ENCODE assay signal across 8 mouse cellular contexts in genomic region chr17:86802351-86802985, GRCm38 (mm10). TPM values are rescaled to one million over a fixed set of nuclear protein-coding genes. Genes with fewer than 3 reads are reported as not detected.
DNase-seq lines count a peak whose midpoint lies in the region; ATAC-seq and TF ChIP-seq lines count a peak whose summit lies in the region.

No protein-coding gene starts in this region.

- H3K9me3 ChIP-seq in hindbrain, embryonic 10.5 days = no peaks in the 10 kb centered on the region
- no peaks in the 10 kb centered on the region for H3K9me3 ChIP-seq in hindbrain, embryonic 11.5 days (ENCODE audit: control insufficient read depth, low read length)
- no peaks in the 10 kb centered on the region for H3K9me3 ChIP-seq in heart, postnatal 0 days (replicated peaks; ENCODE audit: control insufficient read depth, low read length)
- no peaks in the 10 kb centered on the region for H3K9me3 ChIP-seq in lung, embryonic 15.5 days

- H3K4me3 ChIP-seq in hindbrain, embryonic 10.5 days = no peak overlapping the region
- no peak overlapping the region for H3K4me3 ChIP-seq in hindbrain, embryonic 11.5 days (ENCODE audit: low read depth, low read length)
- no peak overlapping the region for H3K4me3 ChIP-seq in heart, postnatal 0 days (ENCODE audit: low read depth, low read length)
- H3K4me3 ChIP-seq in lung, embryonic 15.5 days = no peak overlapping the region

- peak; percentile 35 for TF ChIP-seq EP300 in heart, postnatal 0 days (IDR thresholded peaks at IDR 0.05; ENCODE audit: low read depth)

- peak overlapping the region; percentile 62 for H3K27ac ChIP-seq in hindbrain, embryonic 10.5 days
- H3K27ac ChIP-seq in hindbrain, embryonic 11.5 days (ENCODE audit: low read depth, low read length) = no peak overlapping the region
- H3K27ac ChIP-seq in heart, postnatal 0 days (ENCODE audit: low read depth) = peak overlapping the region; percentile 88
- H3K27ac ChIP-seq in lung, embryonic 15.5 days = peak overlapping the region; percentile 83

- H3K4me1 ChIP-seq in hindbrain, embryonic 10.5 days (replicated peaks) = peaks cover 19% of the 10 kb centered on the region
- no peaks in the 10 kb centered on the region for H3K4me1 ChIP-seq in hindbrain, embryonic 11.5 days (replicated peaks; ENCODE audit: control insufficient read depth, insufficient read depth, low read length)
- H3K4me1 ChIP-seq in heart, postnatal 0 days (ENCODE audit: control insufficient read depth, insufficient read depth) = peaks cover 25% of the 10 kb centered on the region
- peaks cover 42% of the 10 kb centered on the region for H3K4me1 ChIP-seq in lung, embryonic 15.5 days

- H3K9ac ChIP-seq in hindbrain, embryonic 11.5 days (ENCODE audit: low read depth, low read length) = no peak overlapping the region
- H3K9ac ChIP-seq in heart, postnatal 0 days (replicated peaks; ENCODE audit: low read depth, low read length) = no peak overlapping the region
- no peak overlapping the region for H3K9ac ChIP-seq in lung, embryonic 15.5 days

- no peaks in the 10 kb centered on the region for H3K36me3 ChIP-seq in hindbrain, embryonic 10.5 days
- no peaks in the 10 kb centered on the region for H3K36me3 ChIP-seq in hindbrain, embryonic 11.5 days (ENCODE audit: control insufficient read depth, insufficient read depth, low read length)
- H3K36me3 ChIP-seq in heart, postnatal 0 days (replicated peaks; ENCODE audit: control insufficient read depth, insufficient read depth, low read length) = peaks cover 25% of the 10 kb centered on the region
- no peaks in the 10 kb centered on the region for H3K36me3 ChIP-seq in lung, embryonic 15.5 days

- WGBS in hindbrain, embryonic 10.5 days = 71% methylated on average over 9 of the region's 9 CpGs
- 67% methylated on average over 9 of the region's 9 CpGs for whole genome bisulfite sequencing in hindbrain, embryonic 11.5 days
- 32% methylated on average over 9 of the region's 9 CpGs for WGBS in heart, postnatal 0 days
- WGBS in lung, embryonic 15.5 days = 52% methylated on average over 9 of the region's 9 CpGs

- no peak for ATAC-seq in hindbrain, embryonic 11.5 days (ENCODE audit: low FRiP score)
- peak; percentile 68 for ATAC-seq in heart, postnatal 0 days (ENCODE audit: insufficient read depth, low read depth)
- no peak for ATAC-seq in lung, embryonic 15.5 days (ENCODE audit: borderline replicate concordance, extremely low read depth, low FRiP score, low TSS enrichment)
- no peak for ATAC-seq in monocyte, adult 5-6 weeks (replicated peaks; ENCODE audit: insufficient number of reproducible peaks, low FRiP score, low TSS enrichment, poor library complexity, severe bottlenecking)

- no peak overlapping the region for H3K4me2 ChIP-seq in hindbrain, embryonic 11.5 days (replicated peaks; ENCODE audit: low read depth, low read length)
- no peak overlapping the region for H3K4me2 ChIP-seq in heart, postnatal 0 days (ENCODE audit: low read depth, low read length)
- H3K4me2 ChIP-seq in lung, embryonic 15.5 days = no peak overlapping the region

- peak; percentile 64 for TF ChIP-seq CTCF in heart, postnatal 0 days (IDR thresholded peaks at IDR 0.05; ENCODE audit: low read depth)

- no peak for DNase-seq in hindbrain, embryonic 10.5 days (ENCODE audit: low spot score)
- DNase-seq in hindbrain, embryonic 11.5 days (ENCODE audit: low spot score) = no peak
- peak; percentile 38 for DNase-seq in adrenal gland, postnatal 25 days
- peak; percentile 37 for DNase-seq in heart, postnatal 0 days (ENCODE audit: low spot score)
- DNase-seq in frontal cortex, postnatal 10 days (ENCODE audit: low spot score in 2 of 2) = no peak
- no peak for DNase-seq in neural tube, embryonic 10.5 days (ENCODE audit: extremely low spot score, low spot score)

- H3K27me3 ChIP-seq in hindbrain, embryonic 10.5 days (ENCODE audit: insufficient read depth, poor library complexity, severe bottlenecking) = no peaks in the 10 kb centered on the region
- no peaks in the 10 kb centered on the region for H3K27me3 ChIP-seq in hindbrain, embryonic 11.5 days (ENCODE audit: control insufficient read depth, insufficient read depth, low read length)
- no peaks in the 10 kb centered on the region for H3K27me3 ChIP-seq in heart, postnatal 0 days (ENCODE audit: control insufficient read depth, insufficient read depth, low read length)
- H3K27me3 ChIP-seq in lung, embryonic 15.5 days = no peaks in the 10 kb centered on the region

RNA-seq across cellular contexts. Expression of gene Epas1, which starts 49.0 kb away (rescaled TPM):
- 2.4 and 2.9 TPM in 2 replicates for polyA plus RNA-seq in hindbrain, embryonic 10.5 days (2016; fragmentation: Nextera tagmentation; extraction: Ambion mirVana)
- polyA plus RNA-seq in hindbrain, embryonic 11.5 days (2014; fragmentation: Nextera tagmentation; extraction: Ambion mirVana) = 6.4 and 8.4 TPM in 2 replicates
- 174 and 183 TPM in 2 replicates for total RNA-seq in adrenal gland, postnatal 25 days (2021)
- total RNA-seq in heart, postnatal 0 days (2014; rRNA removed; ENCODE audit: low replicate concordance) = 28.7 and 38.3 TPM in 2 replicates
- 9.1 and 9.2 TPM in 2 replicates for polyA plus RNA-seq in heart, postnatal 0 days (2015; fragmentation: Nextera tagmentation; extraction: Ambion mirVana)
- 8.8 and 10.1 TPM in 2 replicates for polyA plus RNA-seq in lung, embryonic 15.5 days (2015; fragmentation: Nextera tagmentation; extraction: Ambion mirVana)
- 2.8 to 3.6 TPM in 2 of 3 replicates, not detected in the other for total RNA-seq in monocyte, adult 5-6 weeks (2017)

Comparison
In these comparisons a context has a peak if more than half of its experiments do, and no peak if none do; other contexts are left out.
1. DNase-seq: peak in adrenal gland, postnatal 25 days (single experiment) and heart, postnatal 0 days (single experiment); none in hindbrain, embryonic 10.5 days (single experiment), hindbrain, embryonic 11.5 days (single experiment), frontal cortex, postnatal 10 days (0 of 2) and neural tube, embryonic 10.5 days (single experiment).